Mouse (Mus musculus) layer of hippocampus, postnatal 36 days (tissue): ENCODE results near the gene Tent5c. TPM values are rescaled to one million over a fixed set of nuclear protein-coding genes. Genes with fewer than 3 reads are reported as not detected.

Experiments used
- total RNA-seq, 2 experiments: library from RNA; stranded (reverse); gene quantifications; 2 replicates each; pipeline ENCODE4 v1.2.3; 2021

The Tent5c gene
- total RNA-seq, 2 experiments from 2014 or later, result 2.2 to 2.4 TPM

Other genes with a start within 250 kb of the Tent5c start
- 100 to 1,000 TPM; 128 to 140 TPM for gene Man1a2, start 196.2 kb upstream of the Tent5c start, total RNA-seq